Mouse (Mus musculus) forebrain, embryonic 12.5 days (tissue): Measurements from ENCODE around the gene Sebox. TPM values are rescaled to one million over a fixed set of nuclear protein-coding genes. Genes with fewer than 3 reads are reported as not detected.

Experiments used
- ATAC-seq: fragments of 200-750 bp; cut with Nextera tagmentation; 2 replicates; pipeline ENCODE4 v1.8.0; 2017; ENCODE audit warnings: moderate TSS enrichment; ENCODE audit not compliant: low FRiP score
- H3K27ac ChIP-seq: fragments of 300-500 bp; sonication (generic); 2 replicates; pipeline ENCODE4 v1.5.1; 2016; ENCODE audit warnings: mild to moderate bottlenecking
- H3K27me3 ChIP-seq: fragments of 300-500 bp; sonication (generic); 2 replicates; pipeline ENCODE4 v1.6.1; 2016; ENCODE audit warnings: mild to moderate bottlenecking
- H3K36me3 ChIP-seq: fragments of 300-500 bp; sonication (generic); replicated peaks from 2 replicates; pipeline ENCODE4 v1.6.1; 2016; ENCODE audit warnings: mild to moderate bottlenecking
- H3K4me1 ChIP-seq: fragments of 300-500 bp; sonication (generic); 2 replicates; pipeline ENCODE4 v1.6.1; 2016
- H3K4me2 ChIP-seq: fragments of 300-500 bp; sonication (generic); 2 replicates; pipeline ENCODE4 v1.6.1; 2016; ENCODE audit warnings: mild to moderate bottlenecking, moderate library complexity
- H3K4me3 ChIP-seq: fragments of 300-500 bp; sonication (generic); replicated peaks from 2 replicates; pipeline ENCODE4 v1.5.1; 2016; ENCODE audit warnings: mild to moderate bottlenecking
- H3K9ac ChIP-seq: fragments of 300-500 bp; sonication (generic); 2 replicates; pipeline ENCODE4 v1.6.1; 2016; ENCODE audit warnings: mild to moderate bottlenecking
- H3K9me3 ChIP-seq: fragments of 300-500 bp; sonication (generic); 2 replicates; pipeline ENCODE4 v1.6.1; 2016
- WGBS: fragments of 180-500 bp; shearing (Covaris S2); methylation state at CpG from one replicate; pipeline ENCODE4 v1.1.7; 2016; 5-methylcytosine and 5-hydroxymethylcytosine counted together
- polyA plus RNA-seq: library from polyadenylated mRNA; unstranded; fragments of >200 nt; fragmentation: Nextera tagmentation; extraction: Ambion mirVana; gene quantifications from 2 replicates; pipeline ENCODE4 v1.2.1, GENCODE M21; 2016

Sebox gene
- polyA plus RNA-seq, 1 experiment from 2014 or later: not detected

- WGBS: 80% methylated on average over 9 of the region's 9 CpGs
- Histone ChIP-seq H3K9me3 (no peaks in the 10 kb centered on the region), H3K36me3 (peaks cover 9% of the 10 kb centered on the region), H3K9ac (0 out of 2 replicates have a peak overlapping the region, but pooled peaks have one; percentile 17), H3K27me3 (peaks cover 29% of the 10 kb centered on the region), H3K4me3 (no peak overlapping the region), H3K4me1 (peaks cover 25% of the 10 kb centered on the region), H3K4me2 (no peak overlapping the region), H3K27ac (no peak overlapping the region)
- no peak for ATAC-seq
These were observed 2.5 kb upstream of the Sebox start for GRCm38 (mm10) chr11:78500623-78501202.

- Histone ChIP-seq H3K27me3 (peaks cover 23% of the 10 kb centered on the region), H3K9me3 (no peaks in the 10 kb centered on the region), H3K9ac (no peak overlapping the region), H3K27ac (no peak overlapping the region), H3K4me3 (no peak overlapping the region), H3K36me3 (peaks cover 17% of the 10 kb centered on the region), H3K4me2 (no peak overlapping the region), H3K4me1 (peaks cover 17% of the 10 kb centered on the region)
- no peak for ATAC-seq
- WGBS: 81% methylated on average over 20 of the region's 20 CpGs
These were observed 1.7 kb upstream of the Sebox start for GRCm38 (mm10) chr11:78501529-78501928.

- Histone ChIP-seq H3K27me3 (0 out of 2 replicates have a peak, but pooled peaks cover 9% of the 10 kb centered on the region), H3K9ac (no peak overlapping the region), H3K36me3 (peaks cover 46% of the 10 kb centered on the region), H3K4me2 (no peak overlapping the region), H3K9me3 (no peaks in the 10 kb centered on the region), H3K4me1 (no peaks in the 10 kb centered on the region), H3K27ac (no peak overlapping the region), H3K4me3 (no peak overlapping the region)
- WGBS: 81% methylated on average over 3 of the region's 3 CpGs
- no peak for ATAC-seq
These were observed 2.2 kb downstream of the Sebox start for GRCm38 (mm10) chr11:78505430-78505829.

- no peaks in the 10 kb centered on the region for H3K9me3 ChIP-seq
- peaks cover 17% of the 10 kb centered on the region for H3K4me1 ChIP-seq
- H3K36me3 ChIP-seq: peaks cover 46% of the 10 kb centered on the region
- H3K9ac ChIP-seq: no peak overlapping the region
- no peak overlapping the region for H3K4me3 ChIP-seq
- ATAC-seq: no peak
- no peak overlapping the region for H3K27ac ChIP-seq
- no peaks in the 10 kb centered on the region for H3K27me3 ChIP-seq
- no peak overlapping the region for H3K4me2 ChIP-seq
- 77% methylated on average over 5 of the region's 5 CpGs for WGBS
These were observed 5.9 kb downstream of the Sebox start for GRCm38 (mm10) chr11:78509148-78509547.

GRCm38 (mm10) chr11:78512025-78512957, 9.0 kb downstream of the Sebox start, which contains the start of the genes Tmem199 and Poldip2:
Tmem199 (minus strand) TSS chr11:78512172.
Poldip2 (plus strand) TSS chr11:78512193.
- no peaks in the 10 kb centered on the region for H3K9me3 ChIP-seq
- peaks cover 17% of the 10 kb centered on the region for H3K4me1 ChIP-seq
- WGBS: under 1% methylated on average over 67 of the region's 67 CpGs
- H3K4me2 ChIP-seq: peak within 1 kb of the TSS; percentile 81
- H3K27ac ChIP-seq: peak within 1 kb of the TSS; percentile 85
- H3K9ac ChIP-seq: peak within 1 kb of the TSS; percentile 91
- peak; percentile 95 for ATAC-seq
- H3K36me3 ChIP-seq: peaks cover 46% of the 10 kb centered on the region
- peak within 1 kb of the TSS; percentile 84 for H3K4me3 ChIP-seq
- no peaks in the 10 kb centered on the region for H3K27me3 ChIP-seq

- H3K9ac ChIP-seq: peak overlapping the region; percentile 91
- peaks cover 46% of the 10 kb centered on the region for H3K36me3 ChIP-seq
These were observed 10.0 kb downstream of the Sebox start for GRCm38 (mm10) chr11:78513106-78513790.

GRCm38 (mm10) chr11:78515549-78516325, 12.5 kb downstream of the Sebox start:
- no peak for ATAC-seq
- peaks cover 59% of the 10 kb centered on the region for H3K36me3 ChIP-seq

More at GRCm38 (mm10) chr11:78513106-78513790, 10.0 kb downstream of the Sebox start:
- Histone ChIP-seq H3K9me3 (no peaks in the 10 kb centered on the region), H3K27me3 (no peaks in the 10 kb centered on the region), H3K4me2 (peak overlapping the region; percentile 81), H3K27ac (no peak overlapping the region), H3K4me1 (peaks cover 17% of the 10 kb centered on the region), H3K4me3 (peak overlapping the region; percentile 84)
- ATAC-seq: no peak
- WGBS: 82% methylated on average over 3 of the region's 3 CpGs

GRCm38 (mm10) chr11:78518931-78519330, 15.7 kb downstream of the Sebox start:
- H3K4me2 ChIP-seq: no peak overlapping the region
- H3K4me3 ChIP-seq: no peak overlapping the region
- no peaks in the 10 kb centered on the region for H3K9me3 ChIP-seq
- no peak for ATAC-seq
- H3K27me3 ChIP-seq: no peaks in the 10 kb centered on the region
- H3K4me1 ChIP-seq: no peaks in the 10 kb centered on the region
- 89% methylated on average over 10 of the region's 10 CpGs for WGBS
- H3K27ac ChIP-seq: no peak overlapping the region
- no peak overlapping the region for H3K9ac ChIP-seq
- H3K36me3 ChIP-seq: peaks cover 91% of the 10 kb centered on the region

More at GRCm38 (mm10) chr11:78515549-78516325, 12.5 kb downstream of the Sebox start:
- H3K9me3 ChIP-seq: no peaks in the 10 kb centered on the region
- H3K9ac ChIP-seq: no peak overlapping the region
- H3K27ac ChIP-seq: no peak overlapping the region
- no peak overlapping the region for H3K4me2 ChIP-seq
- peaks cover 17% of the 10 kb centered on the region for H3K4me1 ChIP-seq
- H3K4me3 ChIP-seq: no peak overlapping the region
- no peaks in the 10 kb centered on the region for H3K27me3 ChIP-seq
- 64% methylated on average over 2 of the region's 2 CpGs for WGBS

- no peaks in the 10 kb centered on the region for H3K4me1 ChIP-seq
- no peaks in the 10 kb centered on the region for H3K27me3 ChIP-seq
- no peak overlapping the region for H3K4me3 ChIP-seq
- WGBS: 92% methylated on average over 3 of the region's 3 CpGs
- no peaks in the 10 kb centered on the region for H3K9me3 ChIP-seq
- no peak overlapping the region for H3K9ac ChIP-seq
- H3K36me3 ChIP-seq: peaks cover 93% of the 10 kb centered on the region
- H3K27ac ChIP-seq: no peak overlapping the region
- no peak for ATAC-seq
- no peak overlapping the region for H3K4me2 ChIP-seq
These were observed 18.6 kb downstream of the Sebox start for GRCm38 (mm10) chr11:78521880-78522279.

GRCm38 (mm10) chr11:78522481-78522997, 19.3 kb downstream of the Sebox start:
- H3K36me3 ChIP-seq: peaks cover 97% of the 10 kb centered on the region
- no peaks in the 10 kb centered on the region for H3K9me3 ChIP-seq
- no peaks in the 10 kb centered on the region for H3K27me3 ChIP-seq
- H3K9ac ChIP-seq: no peak overlapping the region
- H3K4me3 ChIP-seq: no peak overlapping the region
- no peak overlapping the region for H3K27ac ChIP-seq
- H3K4me1 ChIP-seq: no peaks in the 10 kb centered on the region
- no peak overlapping the region for H3K4me2 ChIP-seq
- ATAC-seq: no peak
- WGBS: 97% methylated on average over 1 of the region's 1 CpGs

- H3K27me3 ChIP-seq: no peaks in the 10 kb centered on the region
- H3K4me1 ChIP-seq: no peaks in the 10 kb centered on the region
- no peak overlapping the region for H3K4me2 ChIP-seq
- H3K9me3 ChIP-seq: no peaks in the 10 kb centered on the region
- no peak overlapping the region for H3K27ac ChIP-seq
- peaks cover 97% of the 10 kb centered on the region for H3K36me3 ChIP-seq
- WGBS: 84% methylated on average over 9 of the region's 9 CpGs
- no peak for ATAC-seq
- no peak overlapping the region for H3K9ac ChIP-seq
- H3K4me3 ChIP-seq: no peak overlapping the region
These were observed 20.2 kb downstream of the Sebox start for GRCm38 (mm10) chr11:78523241-78523955.
